27 mouse cellular contexts compared by ENCODE assay signal in the genomic region with DNA sequence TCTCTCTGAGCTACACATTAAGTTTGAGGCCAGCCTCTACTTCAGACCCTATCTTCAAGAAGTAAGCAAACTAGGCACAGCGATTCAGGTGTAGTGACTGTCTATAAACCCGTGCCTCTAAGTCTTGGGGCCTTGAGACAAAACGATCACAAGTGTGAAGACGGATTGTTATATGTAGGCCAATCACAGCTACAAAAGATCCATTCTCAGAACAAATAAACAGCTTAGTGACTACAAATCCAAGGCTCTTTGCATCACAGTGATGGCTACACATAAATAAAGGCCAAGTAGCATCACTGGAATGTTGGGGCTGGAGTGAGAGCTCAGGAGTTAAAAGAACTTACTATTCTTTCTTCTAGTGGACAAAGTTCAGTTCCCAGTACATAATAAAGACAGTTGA. TPM values are rescaled to one million over a fixed set of nuclear protein-coding genes. Genes with fewer than 3 reads are reported as not detected.
DNase-seq lines count a peak whose midpoint lies in the region; ATAC-seq and TF ChIP-seq lines count a peak whose summit lies in the region.
"Had no signal": no experiment of that assay in that cellular context is flagged by ENCODE, and none has a peak within 500 bp of the region (broad histone marks: within the 10 kb centered on the region; RNA-seq: fewer than 3 reads in every experiment).

No protein-coding gene starts in this region.

- peak overlapping the region; percentile 43; the same call in 1 of the 2 replicates for H3K27ac ChIP-seq in gastrocnemius, adult 2 months
- H3K27ac ChIP-seq in lung, postnatal 0 days (ENCODE audit: low read length): no peak overlapping the region
- no peak overlapping the region for H3K27ac ChIP-seq in intestine, embryonic 16.5 days (ENCODE audit: low read length)
- H3K27ac ChIP-seq: embryonic facial prominence, embryonic 10.5 days; embryonic facial prominence, embryonic 12.5 days; forebrain, embryonic 13.5 days; forebrain, embryonic 15.5 days had no signal

- no peaks in the 10 kb centered on the region for H3K9me3 ChIP-seq in lung, postnatal 0 days (ENCODE audit: low read length)
- no peaks in the 10 kb centered on the region for H3K9me3 ChIP-seq in intestine, embryonic 16.5 days (ENCODE audit: control insufficient read depth, low read length)
- H3K9me3 ChIP-seq: embryonic facial prominence, embryonic 10.5 days; embryonic facial prominence, embryonic 12.5 days; forebrain, embryonic 13.5 days; forebrain, embryonic 15.5 days; G1E had no signal

- H3K4me2 ChIP-seq in lung, postnatal 0 days (replicated peaks; ENCODE audit: low read depth, low read length): no peak overlapping the region
- no peak overlapping the region for H3K4me2 ChIP-seq in intestine, embryonic 16.5 days (ENCODE audit: low read depth, low read length)
- H3K4me2 ChIP-seq: embryonic facial prominence, embryonic 12.5 days; forebrain, embryonic 13.5 days; forebrain, embryonic 15.5 days had no signal

- no peak for ATAC-seq in lung, postnatal 0 days
- ATAC-seq in intestine, embryonic 16.5 days: no peak
- ATAC-seq: CD4-positive, CD25-positive, alpha-beta regulatory T cell, adult 4 months; forebrain, embryonic 13.5 days; forebrain, embryonic 15.5 days; forebrain, postnatal 0 days; Patski had no signal

- no peaks in the 10 kb centered on the region for H3K27me3 ChIP-seq in lung, postnatal 0 days (replicated peaks; ENCODE audit: insufficient read depth, low read length)
- no peaks in the 10 kb centered on the region for H3K27me3 ChIP-seq in intestine, embryonic 16.5 days (replicated peaks; ENCODE audit: control insufficient read depth, insufficient read depth, low read length)
- H3K27me3 ChIP-seq: CH12.LX; embryonic facial prominence, embryonic 12.5 days; forebrain, embryonic 13.5 days; forebrain, embryonic 15.5 days; Patski had no signal

- no peak overlapping the region for H3K9ac ChIP-seq in lung, postnatal 0 days (replicated peaks; ENCODE audit: low read depth)
- no peak overlapping the region for H3K9ac ChIP-seq in intestine, embryonic 16.5 days (ENCODE audit: low read depth, low read length)
- H3K9ac ChIP-seq: embryonic facial prominence, embryonic 12.5 days; forebrain, embryonic 13.5 days; forebrain, embryonic 15.5 days; forebrain, postnatal 0 days had no signal

- TF ChIP-seq EP300 in lung, postnatal 0 days (IDR thresholded peaks at IDR 0.05): no peak

- peaks cover 2% of the 10 kb centered on the region; the same call in 1 of the 2 replicates for H3K4me1 ChIP-seq in lung, postnatal 0 days (ENCODE audit: insufficient read depth, low read depth, low read length)
- H3K4me1 ChIP-seq in intestine, embryonic 16.5 days (ENCODE audit: control insufficient read depth, insufficient read depth, low read length): no peaks in the 10 kb centered on the region; the same call in 1 of the 2 replicates
- H3K4me1 ChIP-seq: embryonic facial prominence, embryonic 10.5 days; embryonic facial prominence, embryonic 12.5 days; forebrain, embryonic 13.5 days; forebrain, embryonic 15.5 days had no signal

- no peak for DNase-seq in gastrocnemius, adult 2 months
- no peak for DNase-seq in gastrocnemius, postnatal 14 days
- DNase-seq in ES-CJ7 (ENCODE audit: low read depth, low spot score) (peak; percentile 75), R1 (ENCODE audit: low read depth, low spot score) (peak; percentile 87), ZHBTc4 (ENCODE audit: low read depth, low spot score) (peak; percentile 92)
- no peak for DNase-seq in lung, postnatal 0 days (ENCODE audit: low spot score)
- no peak for DNase-seq in embryo, embryonic 10.5 days (ENCODE audit: low spot score)
- DNase-seq: adrenal gland, adult 2 months; adrenal gland, postnatal 10 days; adrenal gland, postnatal 25 days; B cell, adult 2 months; cerebellum, adult 11 months; cerebellum, adult 18-20 months; cerebellum, adult 8-10 months; cerebellum, adult 9-11 months; cerebellum, postnatal 14 days; cerebellum, postnatal 36 days; forebrain, postnatal 0 days had no signal

- TF ChIP-seq CTCF in gastrocnemius, adult 2 months (IDR thresholded peaks at IDR 0.05): no peak
- no peak for TF ChIP-seq CTCF in lung, postnatal 0 days (IDR thresholded peaks at IDR 0.05)

- H3K36me3 ChIP-seq in lung, postnatal 0 days (ENCODE audit: insufficient read depth, low read length): no peaks in the 10 kb centered on the region
- H3K36me3 ChIP-seq in intestine, embryonic 16.5 days (ENCODE audit: control insufficient read depth, insufficient read depth, low read length): 0 out of 2 replicates have a peak, but pooled peaks cover 2% of the 10 kb centered on the region
- H3K36me3 ChIP-seq: forebrain, embryonic 15.5 days had no signal

- intact Hi-C loops in gastrocnemius, adult 2 months (cut with DNase I): no loop called here
- intact Hi-C loops in gastrocnemius, postnatal 14 days (cut with DNase I; ENCODE audit: low total_unique reads): no loop called here

- no peak overlapping the region for H3K4me3 ChIP-seq in gastrocnemius, adult 2 months
- no peak overlapping the region for H3K4me3 ChIP-seq in lung, postnatal 0 days (ENCODE audit: low read depth, low read length)
- no peak overlapping the region for H3K4me3 ChIP-seq in intestine, embryonic 16.5 days (ENCODE audit: low read length)
- H3K4me3 ChIP-seq: embryonic facial prominence, embryonic 10.5 days; embryonic facial prominence, embryonic 12.5 days; forebrain, embryonic 13.5 days; forebrain, embryonic 15.5 days had no signal

- 80% methylated on average over 4 of the region's 4 CpGs for WGBS in lung, postnatal 0 days
- 88% methylated on average over 4 of the region's 4 CpGs for WGBS in intestine, embryonic 16.5 days

RNA-seq across cellular contexts. Expression of a gene that starts 15.9 kb away (rescaled TPM):
- 10 to 100 TPM; 96.3 to 96.7 TPM for total RNA-seq in gastrocnemius, adult 2 months (2021)
- total RNA-seq in gastrocnemius, postnatal 14 days (2021): 10 to 100 TPM; 98.2 to 99.2 TPM
- 18.2 and 21.4 TPM in 2 replicates for polyA plus RNA-seq in lung, postnatal 0 days (2015; fragmentation: Nextera tagmentation; extraction: Ambion mirVana)
- polyA plus RNA-seq in intestine, embryonic 16.5 days (2015; fragmentation: Nextera tagmentation; extraction: Ambion mirVana): 41.0 and 44.3 TPM in 2 replicates

RNA-seq across cellular contexts. Expression of a gene that starts 55.7 kb away (rescaled TPM):
- total RNA-seq in gastrocnemius, adult 2 months (2021): 10 to 100 TPM; 27.3 to 28.9 TPM
- total RNA-seq in gastrocnemius, postnatal 14 days (2021): 10 to 100 TPM; 26.7 to 27.8 TPM
- polyA plus RNA-seq in lung, postnatal 0 days (2015; fragmentation: Nextera tagmentation; extraction: Ambion mirVana): 41.3 and 48.1 TPM in 2 replicates
- 51.1 and 51.4 TPM in 2 replicates for polyA plus RNA-seq in intestine, embryonic 16.5 days (2015; fragmentation: Nextera tagmentation; extraction: Ambion mirVana)

Comparison
In these comparisons a context has a peak if more than half of its experiments do, and no peak if none do; other contexts are left out.
1. DNase-seq: peak in ES-CJ7 (single experiment), R1 (single experiment) and ZHBTc4 (single experiment); none in gastrocnemius, adult 2 months (single experiment), gastrocnemius, postnatal 14 days (single experiment), lung, postnatal 0 days (single experiment) and embryo, embryonic 10.5 days (single experiment).